Mouse (Mus musculus) neural tube, embryonic 12.5 days (tissue): ENCODE measurements around the gene Mrpl2. TPM values are rescaled to one million over a fixed set of nuclear protein-coding genes. Genes with fewer than 3 reads are reported as not detected.
A peak's percentile ranks its signal among the peaks of the same experiment; 100 is the strongest.

ENCODE experiments used
- ATAC-seq: fragments of 200-750 bp; cut with Nextera tagmentation; 2 replicates; pipeline ENCODE4 v1.8.0; 2017; ENCODE audit warnings: low read depth, mild to moderate bottlenecking, moderate TSS enrichment, moderate library complexity; ENCODE audit not compliant: low FRiP score
- H3K27ac ChIP-seq: fragments of 300-500 bp; sonication (generic); 2 replicates; pipeline ENCODE4 v1.5.1; 2016
- H3K27me3 ChIP-seq: fragments of 300-500 bp; sonication (generic); replicated peaks from 2 replicates; pipeline ENCODE4 v1.6.1; 2016; ENCODE audit warnings: mild to moderate bottlenecking
- H3K36me3 ChIP-seq: fragments of 300-500 bp; sonication (generic); 2 replicates; pipeline ENCODE4 v1.6.1; 2016; ENCODE audit warnings: mild to moderate bottlenecking
- H3K4me1 ChIP-seq: fragments of 300-500 bp; sonication (generic); 2 replicates; pipeline ENCODE4 v1.6.1; 2016
- H3K4me2 ChIP-seq: fragments of 300-500 bp; sonication (generic); replicated peaks from 2 replicates; pipeline ENCODE4 v1.6.1; 2016; ENCODE audit warnings: mild to moderate bottlenecking
- H3K4me3 ChIP-seq: fragments of 300-500 bp; sonication (generic); 2 replicates; pipeline ENCODE4 v1.5.1; 2016
- H3K9ac ChIP-seq: fragments of 300-500 bp; sonication (generic); 2 replicates; pipeline ENCODE4 v1.6.1; 2016; ENCODE audit warnings: mild to moderate bottlenecking
- H3K9me3 ChIP-seq: fragments of 300-500 bp; sonication (generic); 2 replicates; pipeline ENCODE4 v1.6.1; 2016; ENCODE audit warnings: mild to moderate bottlenecking
- WGBS: fragments of 180-500 bp; shearing (Covaris S2); methylation state at CpG from one replicate; pipeline ENCODE4 v1.1.7; 2016; 5-methylcytosine and 5-hydroxymethylcytosine counted together
- polyA plus RNA-seq: library from polyadenylated mRNA; unstranded; fragments of >200 nt; fragmentation: Nextera tagmentation; extraction: Ambion mirVana; gene quantifications from 2 replicates; pipeline ENCODE4 v1.2.1, GENCODE M21; 2016

Mrpl2 gene
- polyA plus RNA-seq, 1 experiment from 2014 or later = 76.9 TPM

DNA sequence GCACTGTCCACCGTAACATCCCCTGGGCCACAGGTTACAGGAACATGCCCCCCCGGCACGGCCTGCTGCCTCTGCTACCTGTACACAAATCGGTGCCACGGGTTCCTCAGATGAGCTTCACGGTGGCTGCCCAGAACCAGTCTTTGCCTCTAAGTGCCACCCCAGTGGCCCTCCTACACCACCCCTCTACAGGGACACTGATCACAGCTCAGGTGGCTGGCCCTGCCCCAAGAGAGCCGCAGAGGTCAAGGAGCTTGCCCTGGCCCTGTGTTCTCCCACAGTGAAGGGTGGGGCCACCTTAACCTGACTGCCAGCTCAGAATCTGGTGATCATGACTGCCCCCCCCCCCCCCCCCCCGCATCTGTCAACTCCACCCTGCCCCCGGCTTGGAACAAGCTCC is 32.4 kb downstream of the Mrpl2 start, which contains the start of gene Mea1:
Gene Mea1 (plus strand): TSS at position 378 of the 400 bp plus-strand sequence.
- Histone ChIP-seq H3K4me1 (peaks cover 31% of the 10 kb centered on the region), H3K27ac (no peak within 1 kb of the TSS), H3K9ac (peak within 1 kb of the TSS; percentile 71), H3K27me3 (no peaks in the 10 kb centered on the region), H3K36me3 (peaks cover 47% of the 10 kb centered on the region), H3K4me3 (peak within 1 kb of the TSS; percentile 75), H3K4me2 (peak within 1 kb of the TSS; percentile 89), H3K9me3 (no peaks in the 10 kb centered on the region)
- WGBS = 89% methylated on average over 8 of the region's 9 CpGs
- ATAC-seq = no peak

DNA sequence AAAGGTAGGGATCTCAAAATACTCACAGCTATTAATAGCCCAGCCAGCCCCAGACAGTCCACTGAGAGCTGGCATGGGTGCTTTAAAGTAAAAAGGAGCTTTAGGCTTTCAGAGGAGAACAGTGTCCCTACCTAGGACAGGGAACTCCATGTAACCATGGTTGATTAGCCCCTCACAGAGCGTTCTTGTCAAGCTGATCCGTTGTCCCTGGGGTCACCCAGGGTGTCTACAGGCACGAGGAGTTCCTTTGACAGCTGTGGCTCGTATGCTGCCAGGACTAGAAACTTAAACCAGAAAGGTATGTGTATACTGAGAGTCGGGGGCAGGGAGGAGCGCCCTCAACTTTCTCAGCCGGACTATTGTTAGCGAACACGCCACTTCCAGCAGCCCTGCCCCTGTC is 32.9 kb downstream of the Mrpl2 start:
- Histone ChIP-seq H3K9ac (peak overlapping the region; percentile 71; the same call in 1 of the 2 replicates), H3K27ac (no peak overlapping the region), H3K4me1 (peaks cover 27% of the 10 kb centered on the region), H3K9me3 (no peaks in the 10 kb centered on the region), H3K27me3 (no peaks in the 10 kb centered on the region), H3K4me2 (peak overlapping the region; percentile 89), H3K4me3 (no peak overlapping the region), H3K36me3 (peaks cover 52% of the 10 kb centered on the region)
- 73% methylated on average over 9 of the region's 9 CpGs for WGBS
- no peak for ATAC-seq

DNA sequence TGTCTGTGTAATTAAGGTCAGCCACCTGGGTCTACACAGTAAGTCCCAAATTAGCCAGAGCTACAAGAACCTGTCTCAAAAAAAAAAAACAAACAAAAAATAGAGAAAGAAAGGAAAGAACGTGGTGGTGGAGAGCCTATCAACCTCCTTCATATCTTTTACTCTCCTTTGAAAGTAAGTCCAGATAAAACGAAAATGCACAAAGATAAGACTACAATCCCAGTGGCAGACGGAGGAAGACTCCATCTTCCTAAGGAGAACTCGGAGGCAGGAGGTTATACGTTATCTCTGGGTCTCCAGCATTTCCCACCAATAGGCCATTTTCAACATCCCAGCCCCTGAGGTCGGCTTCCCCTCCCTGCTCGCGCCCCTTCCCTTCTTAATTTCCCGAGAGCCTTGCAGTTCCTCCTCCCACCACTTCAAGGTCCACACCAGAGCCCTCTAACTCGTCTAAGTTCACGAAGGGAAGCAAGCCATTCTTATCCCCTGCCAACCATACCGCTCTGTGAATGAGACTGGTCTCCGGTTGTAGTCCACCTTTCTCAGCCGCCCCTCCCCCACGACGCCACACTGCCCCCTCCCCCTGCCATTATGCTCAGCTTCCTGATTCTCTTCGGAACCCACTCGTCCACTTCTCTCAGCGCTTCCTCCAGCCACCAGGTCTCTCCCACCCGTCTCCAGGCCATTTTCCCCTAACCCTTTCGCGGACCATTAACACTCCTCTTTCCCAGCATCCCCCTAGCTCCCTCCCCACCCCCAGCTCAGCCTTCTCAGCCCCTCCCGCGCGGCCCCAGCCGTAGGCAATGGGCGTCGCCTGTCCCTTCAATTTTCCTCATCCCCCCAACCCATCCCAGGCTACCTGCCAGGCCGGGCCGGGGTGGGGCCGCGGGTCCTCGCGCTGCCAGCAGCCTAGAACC is 34.1 kb downstream of the Mrpl2 start:
- no peaks in the 10 kb centered on the region for H3K27me3 ChIP-seq
- H3K9me3 ChIP-seq = no peaks in the 10 kb centered on the region
- H3K4me1 ChIP-seq = peaks cover 21% of the 10 kb centered on the region
- H3K36me3 ChIP-seq = peaks cover 59% of the 10 kb centered on the region
- WGBS = 1% methylated on average over 34 of the region's 34 CpGs
- peak overlapping the region; percentile 89 for H3K4me2 ChIP-seq
- peak overlapping the region; percentile 75 for H3K4me3 ChIP-seq
- peak; percentile 61 for ATAC-seq
- peak overlapping the region; percentile 33; the same call in 1 of the 2 replicates for H3K27ac ChIP-seq
- peak overlapping the region; percentile 71 for H3K9ac ChIP-seq

DNA sequence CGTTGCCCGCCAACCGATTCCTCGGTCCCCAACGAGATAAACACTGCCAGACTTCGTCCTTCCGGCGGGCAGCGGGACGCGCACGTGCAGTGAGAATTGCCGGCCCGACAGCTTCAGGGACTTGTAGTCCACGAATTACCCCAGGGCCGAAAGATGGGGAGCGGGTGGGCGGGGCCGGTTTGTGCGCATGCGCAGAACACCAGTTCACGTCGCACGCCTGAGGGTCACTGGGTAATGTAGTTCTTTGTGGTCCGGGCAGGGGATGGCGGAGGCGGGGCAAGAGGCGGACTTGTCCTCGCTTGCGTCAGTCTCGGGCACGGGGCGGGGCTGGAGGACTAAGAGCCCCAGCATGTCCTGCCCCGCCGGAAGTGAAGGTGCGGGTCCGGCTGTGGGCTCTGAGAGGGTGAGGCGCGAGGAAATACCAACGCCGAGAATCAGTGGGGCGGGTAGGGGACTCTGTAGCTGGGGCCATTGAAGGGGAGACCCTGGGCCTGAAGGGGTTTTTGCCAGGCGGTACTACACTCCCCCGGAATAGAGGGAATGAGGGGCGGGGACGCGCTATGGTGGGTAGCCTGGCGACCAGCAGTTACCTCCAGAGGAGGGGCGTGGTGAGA is 34.8 kb downstream of the Mrpl2 start, which contains the start of gene Klhdc3:
Gene Klhdc3 (minus strand): TSS at position 155 of the 614 bp plus-strand sequence.
- Histone ChIP-seq H3K4me3 (peak within 1 kb of the TSS; percentile 75), H3K4me2 (peak within 1 kb of the TSS; percentile 89), H3K27ac (peak within 1 kb of the TSS; percentile 33; the same call in 1 of the 2 replicates), H3K9ac (peak within 1 kb of the TSS; percentile 71), H3K9me3 (no peaks in the 10 kb centered on the region), H3K27me3 (no peaks in the 10 kb centered on the region), H3K4me1 (peaks cover 21% of the 10 kb centered on the region), H3K36me3 (peaks cover 59% of the 10 kb centered on the region)
- ATAC-seq = peak; percentile 97
- under 1% methylated on average over 49 of the region's 49 CpGs for WGBS

DNA sequence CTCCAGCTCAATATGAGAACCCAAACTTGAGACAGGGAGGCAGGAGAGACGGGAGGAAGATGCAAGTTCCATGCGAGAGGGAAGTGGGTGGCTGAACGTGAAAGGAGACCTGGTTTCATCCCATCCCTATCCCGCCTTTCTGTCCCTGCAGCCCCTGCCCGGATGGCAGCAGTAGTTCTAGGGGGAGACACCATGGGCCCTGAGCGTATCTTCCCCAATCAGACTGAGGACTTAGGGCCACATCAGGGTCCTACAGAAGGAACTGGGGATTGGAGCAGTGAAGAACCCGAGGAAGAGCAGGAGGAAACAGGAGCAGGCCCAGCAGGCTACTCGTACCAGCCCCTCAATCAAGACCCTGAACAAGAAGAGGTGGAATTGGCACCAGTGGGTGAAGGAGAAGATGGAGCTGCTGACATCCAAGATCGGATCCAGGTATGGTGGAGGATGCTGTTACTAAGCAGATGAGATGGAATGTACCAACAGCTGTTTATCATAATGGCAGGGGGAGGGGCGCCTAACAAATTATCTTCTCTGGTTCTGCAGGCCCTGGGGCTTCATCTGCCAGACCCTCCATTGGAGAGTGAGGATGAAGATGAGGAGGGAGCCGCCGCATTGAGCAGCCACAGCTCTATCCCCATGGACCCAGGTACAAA is 35.6 kb downstream of the Mrpl2 start:
- Histone ChIP-seq H3K4me2 (peak overlapping the region; percentile 89), H3K36me3 (peaks cover 59% of the 10 kb centered on the region), H3K4me3 (peak overlapping the region; percentile 75), H3K4me1 (peaks cover 21% of the 10 kb centered on the region), H3K9ac (peak overlapping the region; percentile 64), H3K27ac (no peak overlapping the region), H3K9me3 (no peaks in the 10 kb centered on the region), H3K27me3 (no peaks in the 10 kb centered on the region)
- WGBS = 26% methylated on average over 12 of the region's 12 CpGs
- peak; percentile 5; the same call in 1 of the 2 replicates for ATAC-seq

DNA sequence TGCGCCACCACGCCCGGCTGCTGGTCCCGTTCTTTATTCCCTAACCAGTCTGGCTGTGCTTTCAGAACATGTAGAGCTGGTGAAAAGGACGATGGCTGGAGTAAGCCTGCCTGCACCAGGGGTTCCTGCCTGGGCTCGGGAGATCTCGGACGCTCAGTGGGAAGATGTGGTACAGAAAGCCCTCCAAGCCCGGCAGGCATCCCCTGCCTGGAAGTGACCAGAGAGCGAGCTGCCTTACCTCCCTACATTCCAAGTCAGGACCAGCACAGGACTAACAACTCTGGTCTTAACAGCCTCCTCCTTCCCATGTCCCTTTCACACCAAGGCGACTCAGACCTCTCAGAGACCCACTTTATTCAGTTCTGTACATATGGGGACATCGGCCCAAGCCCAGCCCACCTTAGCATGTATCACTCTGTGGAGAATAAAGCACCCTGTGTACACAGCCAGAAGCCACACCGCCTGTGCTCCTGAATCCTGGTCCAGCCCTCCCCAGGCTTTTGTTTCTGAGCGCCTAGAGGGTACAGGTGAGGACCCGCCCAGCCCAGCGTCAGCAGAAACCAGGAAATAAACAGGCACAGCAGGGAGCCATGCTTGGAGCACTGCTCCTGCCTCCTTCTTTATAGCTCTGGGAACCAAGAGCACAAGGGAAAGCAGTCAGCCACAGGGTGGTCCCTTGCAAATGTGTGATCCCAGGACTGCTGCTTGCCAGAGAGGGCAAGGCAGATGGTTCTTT is 36.8 kb downstream of the Mrpl2 start:
- no peaks in the 10 kb centered on the region for H3K27me3 ChIP-seq
- H3K9me3 ChIP-seq = no peaks in the 10 kb centered on the region
- H3K9ac ChIP-seq = no peak overlapping the region
- H3K36me3 ChIP-seq = peaks cover 59% of the 10 kb centered on the region
- H3K4me1 ChIP-seq = peaks cover 21% of the 10 kb centered on the region
- WGBS = 78% methylated on average over 16 of the region's 16 CpGs
- H3K27ac ChIP-seq = no peak overlapping the region
- no peak overlapping the region for H3K4me2 ChIP-seq
- ATAC-seq = no peak
- H3K4me3 ChIP-seq = no peak overlapping the region

DNA sequence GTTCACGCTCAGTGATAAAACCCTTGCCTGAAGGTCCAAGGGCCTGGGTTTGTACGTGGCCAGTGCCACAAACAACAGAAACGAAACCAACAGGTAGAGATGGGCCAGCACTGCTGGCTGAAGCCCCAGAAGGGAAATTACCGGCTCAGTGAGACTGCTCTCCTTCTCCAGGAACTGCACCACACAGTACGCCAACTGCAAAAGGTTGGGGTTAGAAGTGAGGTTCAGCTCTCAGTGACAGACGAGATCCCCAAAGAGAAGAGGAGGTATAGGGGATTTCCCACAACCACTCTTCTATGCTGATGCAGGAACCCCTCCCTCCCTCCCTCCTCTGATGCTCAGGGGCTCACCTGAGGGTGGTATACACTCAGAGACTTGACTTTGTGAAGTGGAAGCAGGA is 39.9 kb downstream of the Mrpl2 start:
- Histone ChIP-seq H3K36me3 (peaks cover 55% of the 10 kb centered on the region), H3K4me3 (no peak overlapping the region), H3K4me1 (peaks cover 8% of the 10 kb centered on the region), H3K4me2 (no peak overlapping the region), H3K9ac (no peak overlapping the region), H3K9me3 (no peaks in the 10 kb centered on the region), H3K27me3 (no peaks in the 10 kb centered on the region), H3K27ac (no peak overlapping the region)
- no peak for ATAC-seq
- WGBS = 92% methylated on average over 6 of the region's 6 CpGs

DNA sequence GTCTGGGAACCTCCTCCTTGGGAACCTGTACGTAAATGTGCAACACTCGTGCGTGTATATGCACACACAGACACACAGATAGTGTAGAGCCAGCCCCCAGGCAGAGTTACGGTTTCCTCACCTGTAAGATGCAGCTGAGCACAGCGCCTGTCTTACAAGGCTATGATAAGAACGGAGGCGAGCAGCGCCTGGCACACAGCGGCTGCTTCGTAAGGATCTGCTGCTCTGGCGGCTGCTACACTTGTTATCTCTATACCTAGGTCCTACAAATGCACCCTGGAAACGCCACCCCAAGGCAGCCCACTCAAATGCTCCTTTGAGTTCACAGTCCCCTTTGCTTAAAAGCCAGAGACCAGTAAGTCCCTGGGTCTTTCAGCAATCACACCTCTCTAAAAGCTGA is 44.6 kb downstream of the Mrpl2 start:
- Histone ChIP-seq H3K4me2 (no peak overlapping the region), H3K27me3 (no peaks in the 10 kb centered on the region), H3K36me3 (peaks cover 28% of the 10 kb centered on the region), H3K27ac (no peak overlapping the region), H3K9me3 (no peaks in the 10 kb centered on the region), H3K4me1 (no peaks in the 10 kb centered on the region), H3K9ac (no peak overlapping the region), H3K4me3 (no peak overlapping the region)
- no peak for ATAC-seq
- 95% methylated on average over 12 of the region's 12 CpGs for WGBS

DNA sequence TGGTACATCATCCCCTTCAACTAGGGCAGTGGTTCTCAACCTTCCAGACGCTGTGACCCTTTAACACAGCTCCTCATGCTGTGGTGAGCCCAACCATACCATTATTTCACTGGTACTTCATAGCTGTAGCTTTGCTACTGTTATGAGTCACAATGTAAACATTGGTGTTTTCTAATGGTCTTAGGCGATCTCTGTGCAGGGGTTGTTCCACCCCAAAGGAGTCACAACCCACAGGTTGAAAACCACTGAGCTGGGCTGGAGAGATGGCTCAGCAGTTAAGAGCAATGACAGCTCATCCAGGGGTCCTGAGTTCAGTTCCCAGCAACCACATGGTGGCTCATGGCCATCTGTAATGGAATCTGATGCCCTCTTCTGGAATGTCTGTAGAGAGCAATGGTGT is 45.4 kb downstream of the Mrpl2 start:
- Histone ChIP-seq H3K27me3 (no peaks in the 10 kb centered on the region), H3K4me3 (no peak overlapping the region), H3K27ac (no peak overlapping the region), H3K36me3 (peaks cover 25% of the 10 kb centered on the region), H3K9ac (no peak overlapping the region), H3K9me3 (no peaks in the 10 kb centered on the region), H3K4me1 (no peaks in the 10 kb centered on the region), H3K4me2 (no peak overlapping the region)
- no peak for ATAC-seq
- 96% methylated on average over 2 of the region's 2 CpGs for WGBS

DNA sequence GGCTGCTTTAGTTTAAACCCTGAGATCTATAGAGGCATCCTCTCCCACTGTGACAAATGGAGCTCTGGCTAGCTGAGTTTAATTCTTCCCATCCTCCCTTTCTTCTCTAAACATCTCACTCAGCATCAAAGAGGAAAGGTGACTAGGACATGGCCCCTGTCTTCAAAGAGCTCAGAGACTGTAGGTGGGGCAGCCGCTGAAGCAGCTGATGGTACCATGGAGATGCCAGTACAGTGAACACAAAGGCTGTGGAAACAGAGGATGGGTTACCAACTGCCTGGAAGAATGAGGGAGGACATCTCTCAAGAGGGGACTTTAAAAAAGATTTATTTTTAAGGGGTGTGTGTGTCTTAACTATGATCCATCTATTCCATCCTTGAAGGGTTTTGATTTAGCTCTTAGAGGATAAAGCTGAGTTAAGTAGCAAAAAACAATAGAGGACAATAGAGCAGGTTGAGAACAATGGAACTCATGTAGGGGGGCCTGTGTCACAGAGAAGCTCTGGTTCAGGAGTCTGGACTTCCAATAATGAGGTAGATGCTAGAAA is 48.6 kb downstream of the Mrpl2 start:
- Histone ChIP-seq H3K4me1 (no peaks in the 10 kb centered on the region), H3K4me2 (no peak overlapping the region), H3K9ac (no peak overlapping the region), H3K4me3 (no peak overlapping the region), H3K27ac (no peak overlapping the region), H3K36me3 (peaks cover 32% of the 10 kb centered on the region), H3K9me3 (no peaks in the 10 kb centered on the region), H3K27me3 (no peaks in the 10 kb centered on the region)
- WGBS = 68% methylated on average over 1 of the region's 1 CpGs
- ATAC-seq = no peak

DNA sequence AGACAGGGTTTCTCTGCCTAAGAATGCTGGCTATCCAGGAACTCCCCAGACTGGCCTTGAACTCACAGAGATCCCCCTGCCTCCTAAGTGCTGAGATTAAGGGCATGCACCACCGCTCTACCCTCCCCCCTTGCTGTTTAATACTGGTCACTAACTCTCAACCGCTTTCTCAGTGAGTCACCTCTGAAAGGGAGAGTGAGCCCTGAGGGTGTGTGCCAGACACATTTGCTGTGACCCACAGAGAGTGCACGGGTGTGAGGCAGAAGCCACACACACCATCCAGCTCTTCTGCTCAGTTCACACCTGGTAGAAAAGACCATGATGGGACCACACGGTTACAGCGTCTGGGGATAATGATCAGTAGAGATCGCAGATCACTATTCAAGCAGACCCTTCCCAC is 52.5 kb downstream of the Mrpl2 start:
- Histone ChIP-seq H3K9me3 (no peaks in the 10 kb centered on the region), H3K4me3 (no peak overlapping the region), H3K27ac (no peak overlapping the region), H3K27me3 (no peaks in the 10 kb centered on the region), H3K4me2 (no peak overlapping the region), H3K4me1 (peaks cover 22% of the 10 kb centered on the region), H3K9ac (no peak overlapping the region), H3K36me3 (peaks cover 28% of the 10 kb centered on the region)
- no peak for ATAC-seq
- WGBS = 89% methylated on average over 6 of the region's 6 CpGs
